Mouse (Mus musculus): ENCODE measurements at regions not wholly inside any gene's neighbourhood (a gene's known extent, or its start where the extent isn't known, plus 50 kb on each side); places are given as distances from the start of the nearest gene placed in this dataset.

DNA sequence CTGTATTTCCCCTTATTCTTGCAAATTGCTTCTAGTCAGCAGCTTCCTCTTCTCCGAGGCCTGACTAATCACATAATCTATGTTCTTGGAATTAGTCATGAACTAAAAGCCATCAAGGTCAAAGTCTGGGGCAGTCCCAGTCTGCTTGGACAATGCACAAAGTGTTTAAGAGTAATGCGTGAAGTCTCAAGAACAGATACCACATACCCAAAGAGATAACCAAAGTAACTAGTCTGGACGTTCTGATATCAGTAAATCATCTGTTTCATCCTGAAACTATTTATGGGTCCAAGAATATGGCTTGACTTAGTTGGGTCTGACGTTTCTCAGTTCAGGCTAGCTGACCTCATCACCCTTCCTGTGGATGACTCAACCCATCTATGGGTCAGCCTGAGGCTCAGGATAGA is 76.1 kb downstream of the Tmsb4x start:
- no peak for TF ChIP-seq CTCF (IDR thresholded peaks at IDR 0.05; ENCODE audit: low read depth, low read length)
- no peak for TF ChIP-seq POLR2A (IDR thresholded peaks at IDR 0.05; ENCODE audit: insufficient read depth, low read length)
